Mouse (Mus musculus): ENCODE measurements around the gene Slc12a6. TPM values are rescaled to one million over a fixed set of nuclear protein-coding genes. Genes with fewer than 3 reads are reported as not detected.

The Slc12a6 gene
- polyA plus RNA-seq, 1 experiment from 2014 or later = 18.1 TPM

- H3K27ac ChIP-seq (replicated peaks in 1 of 2; ENCODE audit: control insufficient read depth in 1 of 2, insufficient read depth in 1 of 2, low read depth in 2 of 2, low read length in 2 of 2) = peak overlapping the region; percentile 91 to 95
- H3K4me2 ChIP-seq (ENCODE audit: low read length) = peak overlapping the region; percentile 60
- 0 out of 2 replicates have a peak, but pooled peaks cover 5% of the 10 kb centered on the region for H3K36me3 ChIP-seq (ENCODE audit: control insufficient read depth, insufficient read depth, low read length)
- 0 out of 4 replicates have a peak, but pooled peaks cover 2 to 8% of the 10 kb centered on the region in 2 experiments for H3K4me1 ChIP-seq (ENCODE audit: control insufficient read depth in 2 of 2, insufficient read depth in 2 of 2, low read length in 2 of 2)
- H3K4me3 ChIP-seq (ENCODE audit: control insufficient read depth in 1 of 2, insufficient read depth in 1 of 2, low read depth in 1 of 2, low read length in 2 of 2) = peak overlapping the region in 1 of 2 experiments; percentile 11; a peak in 1 of 4 replicates
- H3K9me3 ChIP-seq (ENCODE audit: control insufficient read depth, low read length) = no peaks in the 10 kb centered on the region
- ATAC-seq (ENCODE audit: insufficient number of reproducible peaks, insufficient read depth, low FRiP score, low read depth) = no peak
- H3K9ac ChIP-seq (ENCODE audit: low read length) = peak overlapping the region; percentile 61; the same call in 1 of the 2 replicates
- WGBS = 37% methylated on average over 3 of the region's 3 CpGs
- no peaks in the 10 kb centered on the region for H3K27me3 ChIP-seq (ENCODE audit: control insufficient read depth, insufficient read depth, low read length)
Measured at GRCm38 (mm10) chr2:112296211-112296610, 30.6 kb downstream of the Slc12a6 start.

- Histone ChIP-seq H3K9ac (ENCODE audit: low read length) (no peak overlapping the region), H3K4me3 (ENCODE audit: control insufficient read depth in 1 of 2, insufficient read depth in 1 of 2, low read depth in 1 of 2, low read length in 2 of 2) (no peak overlapping the region), H3K9me3 (ENCODE audit: control insufficient read depth, low read length) (no peaks in the 10 kb centered on the region), H3K4me1 (ENCODE audit: control insufficient read depth in 2 of 2, insufficient read depth in 2 of 2, low read length in 2 of 2) (0 out of 4 replicates have a peak, but pooled peaks cover 2 to 8% of the 10 kb centered on the region in 2 experiments), H3K27me3 (ENCODE audit: control insufficient read depth, insufficient read depth, low read length) (no peaks in the 10 kb centered on the region), H3K4me2 (ENCODE audit: low read length) (no peak overlapping the region), H3K27ac (replicated peaks in 1 of 2; ENCODE audit: control insufficient read depth in 1 of 2, insufficient read depth in 1 of 2, low read depth in 2 of 2, low read length in 2 of 2) (no peak overlapping the region), H3K36me3 (ENCODE audit: control insufficient read depth, insufficient read depth, low read length) (0 out of 2 replicates have a peak, but pooled peaks cover 5% of the 10 kb centered on the region)
- 92% methylated on average over 4 of the region's 4 CpGs for WGBS
- ATAC-seq (ENCODE audit: insufficient number of reproducible peaks, insufficient read depth, low FRiP score, low read depth) = no peak
Measured at GRCm38 (mm10) chr2:112298221-112298620, 32.6 kb downstream of the Slc12a6 start.

- H3K4me2 ChIP-seq (ENCODE audit: low read length) = peak overlapping the region; percentile 48
- no peaks in the 10 kb centered on the region for H3K9me3 ChIP-seq (ENCODE audit: control insufficient read depth, low read length)
- 64% methylated on average over 3 of the region's 3 CpGs for WGBS
- no peak for ATAC-seq (ENCODE audit: insufficient number of reproducible peaks, insufficient read depth, low FRiP score, low read depth)
- no peaks in the 10 kb centered on the region for H3K36me3 ChIP-seq (ENCODE audit: control insufficient read depth, insufficient read depth, low read length)
- no peaks in the 10 kb centered on the region for H3K27me3 ChIP-seq (ENCODE audit: control insufficient read depth, insufficient read depth, low read length)
- no peak overlapping the region for H3K9ac ChIP-seq (ENCODE audit: low read length)
- peak overlapping the region in 1 of 2 experiments; percentile 67; a peak in 2 of 4 replicates for H3K27ac ChIP-seq (replicated peaks in 1 of 2; ENCODE audit: control insufficient read depth in 1 of 2, insufficient read depth in 1 of 2, low read depth in 2 of 2, low read length in 2 of 2)
- peaks cover 4 to 16% of the 10 kb centered on the region in 2 experiments for H3K4me1 ChIP-seq (ENCODE audit: control insufficient read depth in 2 of 2, insufficient read depth in 2 of 2, low read length in 2 of 2)
- H3K4me3 ChIP-seq (ENCODE audit: control insufficient read depth in 1 of 2, insufficient read depth in 1 of 2, low read depth in 1 of 2, low read length in 2 of 2) = no peak overlapping the region
Measured at GRCm38 (mm10) chr2:112308671-112309070, 43.0 kb downstream of the Slc12a6 start.

- H3K27ac ChIP-seq (replicated peaks in 1 of 2; ENCODE audit: control insufficient read depth in 1 of 2, insufficient read depth in 1 of 2, low read depth in 2 of 2, low read length in 2 of 2) = peak overlapping the region; percentile 21 to 67
- WGBS = 22% methylated on average over 10 of the region's 10 CpGs
Measured at GRCm38 (mm10) chr2:112309161-112309600, 43.6 kb downstream of the Slc12a6 start.

GRCm38 (mm10) chr2:112315638-112316037 is 50.0 kb downstream of the Slc12a6 start:
- no peak overlapping the region for H3K9ac ChIP-seq (ENCODE audit: low read length)
- H3K4me1 ChIP-seq (ENCODE audit: control insufficient read depth in 2 of 2, insufficient read depth in 2 of 2, low read length in 2 of 2) = peaks cover 0 to 6% of the 10 kb centered on the region in 2 experiments; a peak in 2 of 4 replicates
- H3K27ac ChIP-seq (replicated peaks in 1 of 2; ENCODE audit: control insufficient read depth in 1 of 2, insufficient read depth in 1 of 2, low read depth in 2 of 2, low read length in 2 of 2) = no peak overlapping the region
- no peak for ATAC-seq (ENCODE audit: insufficient number of reproducible peaks, insufficient read depth, low FRiP score, low read depth)
- H3K36me3 ChIP-seq (ENCODE audit: control insufficient read depth, insufficient read depth, low read length) = 0 out of 2 replicates have a peak, but pooled peaks cover 4% of the 10 kb centered on the region
- H3K4me3 ChIP-seq (ENCODE audit: control insufficient read depth in 1 of 2, insufficient read depth in 1 of 2, low read depth in 1 of 2, low read length in 2 of 2) = no peak overlapping the region
- H3K9me3 ChIP-seq (ENCODE audit: control insufficient read depth, low read length) = no peaks in the 10 kb centered on the region
- no peaks in the 10 kb centered on the region for H3K27me3 ChIP-seq (ENCODE audit: control insufficient read depth, insufficient read depth, low read length)
- H3K4me2 ChIP-seq (ENCODE audit: low read length) = no peak overlapping the region
- WGBS = 90% methylated on average over 7 of the region's 7 CpGs

More at GRCm38 (mm10) chr2:112309161-112309600, 43.6 kb downstream of the Slc12a6 start:
- Histone ChIP-seq H3K4me2 (ENCODE audit: low read length) (peak overlapping the region; percentile 48), H3K27me3 (ENCODE audit: control insufficient read depth, insufficient read depth, low read length) (no peaks in the 10 kb centered on the region), H3K9ac (ENCODE audit: low read length) (no peak overlapping the region; the same call in 1 of the 2 replicates), H3K4me1 (ENCODE audit: control insufficient read depth in 2 of 2, insufficient read depth in 2 of 2, low read length in 2 of 2) (peaks cover 4 to 16% of the 10 kb centered on the region in 2 experiments), H3K9me3 (ENCODE audit: control insufficient read depth, low read length) (no peaks in the 10 kb centered on the region), H3K36me3 (ENCODE audit: control insufficient read depth, insufficient read depth, low read length) (0 out of 2 replicates have a peak, but pooled peaks cover 1% of the 10 kb centered on the region), H3K4me3 (ENCODE audit: control insufficient read depth in 1 of 2, insufficient read depth in 1 of 2, low read depth in 1 of 2, low read length in 2 of 2) (no peak overlapping the region)
- ATAC-seq (ENCODE audit: insufficient number of reproducible peaks, insufficient read depth, low FRiP score, low read depth) = 0 out of 2 replicates have a peak, but pooled peaks have one; percentile 47

- Histone ChIP-seq H3K27me3 (ENCODE audit: control insufficient read depth, insufficient read depth, low read length) (no peaks in the 10 kb centered on the region), H3K36me3 (ENCODE audit: control insufficient read depth, insufficient read depth, low read length) (0 out of 2 replicates have a peak, but pooled peaks cover 4% of the 10 kb centered on the region), H3K9me3 (ENCODE audit: control insufficient read depth, low read length) (no peaks in the 10 kb centered on the region), H3K9ac (ENCODE audit: low read length) (no peak overlapping the region), H3K4me3 (ENCODE audit: control insufficient read depth in 1 of 2, insufficient read depth in 1 of 2, low read depth in 1 of 2, low read length in 2 of 2) (no peak overlapping the region), H3K4me2 (ENCODE audit: low read length) (no peak overlapping the region), H3K27ac (replicated peaks in 1 of 2; ENCODE audit: control insufficient read depth in 1 of 2, insufficient read depth in 1 of 2, low read depth in 2 of 2, low read length in 2 of 2) (no peak overlapping the region), H3K4me1 (ENCODE audit: control insufficient read depth in 2 of 2, insufficient read depth in 2 of 2, low read length in 2 of 2) (peaks cover 0 to 6% of the 10 kb centered on the region in 2 experiments; a peak in 2 of 4 replicates)
- ATAC-seq (ENCODE audit: insufficient number of reproducible peaks, insufficient read depth, low FRiP score, low read depth) = no peak
- 90% methylated on average over 2 of the region's 2 CpGs for WGBS
Measured at GRCm38 (mm10) chr2:112318227-112318626, 52.6 kb downstream of the Slc12a6 start.

DNA sequence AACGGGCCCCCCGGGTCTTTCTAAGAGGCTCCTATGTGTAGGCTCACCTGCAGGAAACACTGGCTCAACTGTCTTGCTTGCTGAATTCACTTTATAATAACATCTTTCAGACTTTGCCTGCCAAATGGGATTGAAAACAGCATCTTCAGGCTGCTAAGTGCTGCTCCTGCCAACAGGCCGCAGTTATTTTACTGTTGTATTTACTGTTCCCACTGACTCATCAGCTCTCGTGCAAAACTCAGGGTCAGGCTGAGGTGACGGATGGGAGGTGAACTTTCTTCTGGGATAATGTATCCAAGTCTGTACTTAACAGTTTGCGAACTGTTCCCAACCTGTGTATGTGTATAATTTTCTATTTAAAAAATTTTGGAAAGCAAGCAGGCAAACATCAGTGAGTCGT is 53.3 kb downstream of the Slc12a6 start:
- WGBS = 79% methylated on average over 7 of the region's 7 CpGs
- Histone ChIP-seq H3K27ac (replicated peaks in 1 of 2; ENCODE audit: control insufficient read depth in 1 of 2, insufficient read depth in 1 of 2, low read depth in 2 of 2, low read length in 2 of 2) (no peak overlapping the region), H3K4me2 (ENCODE audit: low read length) (no peak overlapping the region), H3K4me1 (ENCODE audit: control insufficient read depth in 2 of 2, insufficient read depth in 2 of 2, low read length in 2 of 2) (peaks cover 0 to 6% of the 10 kb centered on the region in 2 experiments; a peak in 2 of 4 replicates), H3K36me3 (ENCODE audit: control insufficient read depth, insufficient read depth, low read length) (0 out of 2 replicates have a peak, but pooled peaks cover 4% of the 10 kb centered on the region), H3K27me3 (ENCODE audit: control insufficient read depth, insufficient read depth, low read length) (no peaks in the 10 kb centered on the region), H3K9ac (ENCODE audit: low read length) (no peak overlapping the region), H3K9me3 (ENCODE audit: control insufficient read depth, low read length) (no peaks in the 10 kb centered on the region), H3K4me3 (ENCODE audit: control insufficient read depth in 1 of 2, insufficient read depth in 1 of 2, low read depth in 1 of 2, low read length in 2 of 2) (no peak overlapping the region)
- ATAC-seq (ENCODE audit: insufficient number of reproducible peaks, insufficient read depth, low FRiP score, low read depth) = no peak
